Mouse (Mus musculus): ENCODE data around the gene Zswim8.

DNA sequence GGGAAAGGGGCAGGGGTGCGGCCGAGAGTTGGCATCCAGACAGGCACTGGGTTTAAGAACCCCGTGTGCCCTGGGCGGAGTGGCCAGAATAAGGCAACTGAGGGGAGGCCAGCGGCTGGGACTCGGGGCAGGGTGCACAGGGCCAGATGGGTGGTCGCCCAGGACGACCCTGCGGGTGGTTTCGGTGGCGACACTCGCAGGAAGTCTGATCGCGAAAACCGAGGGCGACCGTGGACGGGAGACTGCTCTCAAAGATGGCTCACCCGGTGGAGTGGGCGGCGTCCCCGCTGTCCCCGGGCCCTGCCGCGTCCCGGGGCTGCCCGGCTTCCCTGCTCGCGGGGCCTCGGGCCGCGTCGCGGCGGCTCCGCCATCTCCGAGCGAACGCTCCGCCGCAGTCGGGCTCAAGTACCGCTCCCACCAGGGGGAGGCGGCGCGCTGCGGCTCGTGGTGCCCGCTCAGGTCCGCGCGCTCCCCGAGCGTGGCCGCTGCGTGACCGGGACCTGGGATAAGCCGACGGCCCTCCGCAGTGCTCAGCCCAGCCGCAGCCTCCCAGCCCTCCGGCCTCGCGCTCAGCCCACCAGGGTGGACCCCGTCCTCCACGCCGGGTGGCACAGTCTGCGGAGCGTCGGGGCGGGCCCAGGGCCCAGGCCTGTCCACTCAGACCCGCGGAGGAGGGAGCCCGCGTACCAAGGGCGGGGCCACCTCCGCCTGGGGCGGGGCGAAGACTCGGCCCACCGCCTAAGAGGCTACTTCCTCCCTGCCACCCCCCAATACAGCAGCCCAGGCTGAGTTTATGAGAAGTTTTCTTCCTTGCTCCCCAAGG, 26.8 kb downstream of the Zswim8 start, which contains the start of gene Ndst2:
- no peak for TF ChIP-seq CTCF (IDR thresholded peaks at IDR 0.05; ENCODE audit: low read depth, low read length)
- TF ChIP-seq POLR2A (IDR thresholded peaks at IDR 0.05; ENCODE audit: insufficient read depth, low read length) = no peak
